Mouse (Mus musculus) stomach, embryonic 16.5 days (tissue): ENCODE results near the gene Aspscr1. TPM values are rescaled to one million over a fixed set of nuclear protein-coding genes. Genes with fewer than 3 reads are reported as not detected.
"Not testable (repeated sequence)": the region's sequence is repeated elsewhere in the genome, so short reads cannot be mapped to it uniquely, and the experiment has no call there.

Experiments
- ATAC-seq: fragments of 200-750 bp; cut with Nextera tagmentation; 2 replicates; pipeline ENCODE4 v1.8.0; 2017; ENCODE audit warnings: moderate number of reproducible peaks, moderate TSS enrichment; ENCODE audit not compliant: insufficient read depth, low FRiP score
- H3K27ac ChIP-seq: fragments of 300-500 bp; sonication (generic); 2 replicates; pipeline ENCODE4 v1.5.1; 2014; ENCODE audit warnings: low read length
- H3K27me3 ChIP-seq: fragments of 300-500 bp; sonication (generic); 2 replicates; pipeline ENCODE4 v1.6.1; 2014; ENCODE audit warnings: low read length, control low read depth, mixed read lengths; ENCODE audit not compliant: control insufficient read depth, insufficient read depth
- H3K36me3 ChIP-seq: fragments of 300-500 bp; sonication (generic); 2 replicates; pipeline ENCODE4 v1.6.1; 2014; ENCODE audit warnings: low read length; ENCODE audit not compliant: control insufficient read depth, insufficient read depth
- H3K4me1 ChIP-seq: fragments of 300-500 bp; sonication (generic); 2 replicates; pipeline ENCODE4 v1.6.1; 2014; ENCODE audit warnings: low read length, control low read depth, mixed read lengths; ENCODE audit not compliant: control insufficient read depth, insufficient read depth
- H3K4me2 ChIP-seq: fragments of 300-500 bp; sonication (generic); 2 replicates; pipeline ENCODE4 v1.6.1; 2014; ENCODE audit warnings: low read depth, low read length, mixed read lengths
- H3K4me3 ChIP-seq: fragments of 300-500 bp; sonication (generic); replicated peaks from 2 replicates; pipeline ENCODE4 v1.5.1; 2014; ENCODE audit warnings: mild to moderate bottlenecking, low read length
- H3K9ac ChIP-seq: fragments of 300-500 bp; sonication (generic); 2 replicates; pipeline ENCODE4 v1.6.1; 2014; ENCODE audit warnings: low read length
- H3K9me3 ChIP-seq: fragments of 300-500 bp; sonication (generic); replicated peaks from 2 replicates; pipeline ENCODE4 v1.6.1; 2016; ENCODE audit warnings: low read length, control low read depth; ENCODE audit not compliant: control insufficient read depth
- WGBS: fragments of 180-500 bp; shearing (Covaris S2); extraction: QIAGEN DNeasy Blood & Tissue Kit; methylation state at CpG from one replicate; pipeline ENCODE4 v1.1.7; 2014; 5-methylcytosine and 5-hydroxymethylcytosine counted together
- polyA plus RNA-seq: library from polyadenylated mRNA; unstranded; fragments of >200 nt; fragmentation: Nextera tagmentation; extraction: Ambion mirVana; gene quantifications from 2 replicates; pipeline ENCODE4 v1.2.1, GENCODE M21; 2015

Aspscr1 gene
- polyA plus RNA-seq, 1 experiment from 2014 or later: 102 TPM

DNA sequence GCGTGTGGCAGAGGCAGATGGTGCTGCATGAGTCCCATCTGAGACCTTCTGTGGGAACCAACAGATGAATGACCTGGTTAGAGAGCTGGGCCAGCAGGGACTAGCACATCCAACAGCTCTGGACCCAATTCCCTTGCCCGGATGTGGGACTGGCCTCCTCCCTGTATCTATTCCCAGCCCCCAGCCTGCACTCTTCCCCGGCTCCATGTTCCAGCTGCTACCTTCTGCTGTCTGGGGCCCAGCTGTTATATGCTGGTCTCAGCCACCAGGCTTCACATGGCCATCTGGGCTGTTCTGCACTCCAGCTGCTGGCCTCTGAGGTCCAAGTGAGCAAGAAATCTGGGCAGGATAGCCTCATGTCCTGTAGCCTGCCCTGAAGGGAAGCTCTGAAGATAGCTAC lies 7.4 kb upstream of the Aspscr1 start:
- Histone ChIP-seq H3K36me3 (no peaks in the 10 kb centered on the region), H3K9ac (no peak overlapping the region), H3K4me1 (peaks cover 7% of the 10 kb centered on the region; the same call in 1 of the 2 replicates), H3K27me3 (peaks cover 25% of the 10 kb centered on the region), H3K9me3 (no peaks in the 10 kb centered on the region), H3K4me2 (no peak overlapping the region), H3K27ac (no peak overlapping the region), H3K4me3 (no peak overlapping the region)
- 65% methylated on average over 3 of the region's 3 CpGs for WGBS
- peak; percentile 56; the same call in 1 of the 2 replicates for ATAC-seq

DNA sequence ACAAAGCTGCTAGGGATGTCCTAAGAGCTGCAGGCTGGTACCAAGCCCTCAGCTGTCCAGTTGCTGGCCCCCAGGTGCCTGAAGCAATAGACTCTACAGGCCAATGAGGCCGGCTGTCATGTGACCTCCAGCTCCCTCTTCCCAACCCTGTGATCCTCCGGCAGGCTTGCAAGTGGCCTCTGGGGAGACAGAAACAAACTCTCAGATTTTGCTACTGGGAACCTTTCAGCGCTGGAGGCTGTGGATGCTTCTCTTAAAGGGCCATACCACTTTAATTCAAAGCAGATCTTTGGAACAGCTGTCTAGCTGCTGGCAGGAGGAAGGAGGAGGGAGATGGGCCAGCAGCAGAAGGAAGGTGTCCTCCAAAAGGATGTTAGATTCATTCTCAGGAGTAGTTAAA lies 6.2 kb upstream of the Aspscr1 start:
- no peaks in the 10 kb centered on the region for H3K36me3 ChIP-seq
- H3K4me2 ChIP-seq: no peak overlapping the region
- peaks cover 13% of the 10 kb centered on the region for H3K27me3 ChIP-seq
- no peak for ATAC-seq
- H3K4me3 ChIP-seq: no peak overlapping the region
- 12% methylated on average over 3 of the region's 3 CpGs for WGBS
- no peak overlapping the region for H3K27ac ChIP-seq
- no peak overlapping the region for H3K9ac ChIP-seq
- no peaks in the 10 kb centered on the region for H3K9me3 ChIP-seq
- H3K4me1 ChIP-seq: no peaks in the 10 kb centered on the region; the same call in 1 of the 2 replicates

DNA sequence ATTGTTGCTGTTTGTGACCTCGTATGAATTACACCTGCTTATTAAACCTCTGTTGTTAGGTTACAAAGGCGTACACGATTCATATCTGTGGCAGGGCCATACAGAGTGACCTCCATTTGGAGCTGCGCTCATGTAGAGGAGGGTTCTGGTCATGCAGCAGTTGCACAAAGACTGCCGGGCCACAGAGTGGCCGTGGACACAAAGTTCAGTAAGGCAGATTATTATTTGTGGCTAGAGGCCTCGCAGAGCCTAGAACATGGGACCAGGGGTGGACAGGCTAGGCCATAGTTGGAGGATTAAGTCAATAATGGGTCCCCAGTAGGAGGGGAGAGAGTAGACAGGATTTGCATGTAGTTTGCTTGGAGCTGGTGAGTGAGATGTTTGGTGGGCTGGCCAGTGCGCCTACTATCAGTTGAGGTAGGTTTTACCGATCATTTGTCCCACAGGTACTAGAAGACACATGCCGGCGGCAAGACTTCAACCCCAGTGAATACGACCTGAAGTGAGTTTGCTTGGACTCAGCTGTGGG lies 885 bp downstream of the Aspscr1 start:
- 0 out of 2 replicates have a peak, but pooled peaks have one; percentile 1 for ATAC-seq
- H3K27me3 ChIP-seq: no peaks in the 10 kb centered on the region
- peak overlapping the region; percentile 99 for H3K4me2 ChIP-seq
- peak overlapping the region; percentile 77 for H3K4me3 ChIP-seq
- no peaks in the 10 kb centered on the region for H3K9me3 ChIP-seq
- WGBS: 34% methylated on average over 12 of the region's 12 CpGs
- no peaks in the 10 kb centered on the region for H3K36me3 ChIP-seq
- H3K9ac ChIP-seq: peak overlapping the region; percentile 87
- H3K4me1 ChIP-seq: peaks cover 7% of the 10 kb centered on the region
- H3K27ac ChIP-seq: peak overlapping the region; percentile 91

DNA sequence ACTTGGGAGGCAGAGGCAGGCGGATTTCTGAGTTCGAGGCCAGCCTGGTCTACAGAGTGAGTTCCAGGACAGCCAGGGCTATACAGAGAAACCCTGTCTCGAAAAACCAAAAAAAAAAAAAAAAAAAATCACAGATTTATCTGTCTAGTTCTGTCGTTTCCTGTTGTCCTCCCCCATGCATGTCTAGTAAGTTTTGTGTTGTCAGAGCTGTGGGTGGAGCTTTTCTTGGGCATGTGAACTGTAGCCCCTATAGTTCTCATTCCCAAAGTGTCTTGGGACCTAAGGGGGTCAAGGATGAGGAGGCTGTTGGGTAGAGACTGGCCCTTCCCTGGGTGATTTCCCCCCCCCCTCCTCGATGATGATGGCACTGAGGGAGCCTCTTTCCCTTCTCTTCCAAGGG lies 3.1 kb downstream of the Aspscr1 start:
- H3K27me3 ChIP-seq, H3K9me3 ChIP-seq, H3K4me2 ChIP-seq, H3K4me1 ChIP-seq, H3K9ac ChIP-seq, H3K36me3 ChIP-seq, H3K4me3 ChIP-seq, ATAC-seq, H3K27ac ChIP-seq: not testable (repeated sequence)
- WGBS: 87% methylated on average over 3 of the region's 5 CpGs

DNA sequence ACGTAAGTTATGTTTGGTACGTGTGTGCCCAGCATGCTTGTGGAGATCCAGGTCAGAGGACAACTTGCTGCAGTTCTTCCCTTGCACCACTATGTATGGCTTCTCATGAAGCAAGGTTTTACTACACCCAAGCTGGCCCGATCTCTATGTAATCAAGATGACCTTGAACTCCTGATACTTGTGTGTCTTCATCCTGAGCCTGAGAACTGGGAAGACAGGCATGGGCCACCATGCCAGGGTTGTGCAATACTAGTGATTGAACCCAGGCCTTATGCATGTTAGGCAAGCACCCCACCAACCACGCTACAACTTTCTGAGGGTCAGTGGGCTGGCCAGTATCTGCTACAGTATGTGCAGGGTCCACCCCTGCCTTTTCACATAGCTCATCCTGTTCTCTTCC lies 4.2 kb downstream of the Aspscr1 start:
- Histone ChIP-seq H3K27me3 (no peaks in the 10 kb centered on the region), H3K9me3 (no peaks in the 10 kb centered on the region), H3K4me1 (peaks cover 7% of the 10 kb centered on the region), H3K36me3 (no peaks in the 10 kb centered on the region; the same call in 1 of the 2 replicates), H3K27ac (no peak overlapping the region), H3K4me3 (no peak overlapping the region), H3K4me2 (no peak overlapping the region), H3K9ac (no peak overlapping the region)
- no peak for ATAC-seq
- 81% methylated on average over 4 of the region's 4 CpGs for WGBS

DNA sequence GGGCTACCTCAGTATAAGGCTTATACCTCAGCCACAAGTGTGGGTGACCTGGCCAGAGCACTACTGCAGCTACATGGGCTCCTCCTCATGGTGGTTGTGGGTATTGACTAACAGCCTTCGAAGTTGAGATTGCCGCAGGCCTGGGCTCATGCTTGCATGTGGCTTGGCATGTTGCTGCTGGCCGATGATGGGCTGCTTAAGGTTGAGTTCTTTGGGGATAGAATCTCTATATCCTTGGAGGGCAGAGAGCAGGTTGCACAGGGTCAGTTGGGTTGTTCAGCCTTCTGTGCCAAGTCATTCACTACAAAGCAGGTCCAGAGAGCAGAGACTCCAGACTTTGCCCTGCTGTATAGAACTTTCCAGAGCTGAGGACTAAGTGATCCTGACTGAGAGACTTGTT lies 7.1 kb downstream of the Aspscr1 start:
- Histone ChIP-seq H3K9ac (no peak overlapping the region), H3K27ac (no peak overlapping the region), H3K36me3 (no peaks in the 10 kb centered on the region; the same call in 1 of the 2 replicates), H3K4me3 (no peak overlapping the region), H3K27me3 (no peaks in the 10 kb centered on the region), H3K9me3 (no peaks in the 10 kb centered on the region), H3K4me1 (no peaks in the 10 kb centered on the region), H3K4me2 (no peak overlapping the region)
- 75% methylated on average over 3 of the region's 3 CpGs for WGBS
- 0 out of 2 replicates have a peak, but pooled peaks have one; percentile 31 for ATAC-seq

DNA sequence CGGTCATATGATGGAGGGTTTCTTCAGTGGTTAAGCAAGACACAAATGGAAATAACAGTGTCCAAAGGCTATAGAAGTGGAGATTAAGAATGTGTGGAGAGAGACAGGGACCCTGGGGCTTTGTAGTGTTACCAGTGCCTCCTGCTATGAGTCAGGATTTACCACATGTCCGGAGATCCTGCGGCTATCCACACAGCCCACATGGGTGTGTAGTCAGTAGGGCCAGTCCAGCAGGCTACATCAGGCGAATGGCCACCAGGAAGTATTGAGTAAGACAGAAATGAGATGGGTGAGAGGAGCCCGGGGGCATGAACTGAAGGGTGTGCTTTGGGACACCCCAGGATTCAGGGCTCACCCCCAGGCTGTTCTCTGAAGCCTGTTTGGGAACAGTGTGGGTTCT lies 9.9 kb downstream of the Aspscr1 start:
- 93% methylated on average over 5 of the region's 5 CpGs for WGBS
- ATAC-seq: no peak
- H3K27me3 ChIP-seq: no peaks in the 10 kb centered on the region
- H3K9ac ChIP-seq: no peak overlapping the region
- peaks cover 14% of the 10 kb centered on the region for H3K4me1 ChIP-seq
- H3K36me3 ChIP-seq: no peaks in the 10 kb centered on the region; the same call in 1 of the 2 replicates
- H3K4me2 ChIP-seq: no peak overlapping the region
- H3K4me3 ChIP-seq: no peak overlapping the region
- no peaks in the 10 kb centered on the region for H3K9me3 ChIP-seq
- no peak overlapping the region for H3K27ac ChIP-seq

DNA sequence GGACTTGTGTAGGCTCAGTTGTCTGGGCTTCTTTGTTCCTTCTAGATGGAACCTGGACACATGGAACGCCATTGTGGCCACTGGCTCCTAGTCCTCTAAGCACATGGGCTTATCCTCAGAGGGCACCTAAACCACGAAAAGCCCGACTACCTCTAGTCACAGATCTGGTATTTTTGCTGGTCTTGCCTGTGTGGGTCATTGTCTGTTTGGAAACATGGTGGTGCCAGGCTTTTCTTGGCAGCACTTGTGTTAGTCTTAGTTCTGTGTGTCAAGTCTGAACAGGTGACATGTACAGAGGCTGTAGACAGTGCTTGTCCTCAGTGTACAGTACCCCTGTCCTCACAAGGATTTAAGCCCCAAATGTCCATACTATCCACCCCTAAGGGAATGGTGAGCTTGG lies 10.8 kb downstream of the Aspscr1 start:
- WGBS: 90% methylated on average over 3 of the region's 3 CpGs
- Histone ChIP-seq H3K27ac (no peak overlapping the region), H3K27me3 (no peaks in the 10 kb centered on the region), H3K4me2 (no peak overlapping the region), H3K9ac (no peak overlapping the region), H3K4me1 (peaks cover 14% of the 10 kb centered on the region), H3K9me3 (no peaks in the 10 kb centered on the region), H3K4me3 (no peak overlapping the region), H3K36me3 (peaks cover 2% of the 10 kb centered on the region; the same call in 1 of the 2 replicates)
- no peak for ATAC-seq

DNA sequence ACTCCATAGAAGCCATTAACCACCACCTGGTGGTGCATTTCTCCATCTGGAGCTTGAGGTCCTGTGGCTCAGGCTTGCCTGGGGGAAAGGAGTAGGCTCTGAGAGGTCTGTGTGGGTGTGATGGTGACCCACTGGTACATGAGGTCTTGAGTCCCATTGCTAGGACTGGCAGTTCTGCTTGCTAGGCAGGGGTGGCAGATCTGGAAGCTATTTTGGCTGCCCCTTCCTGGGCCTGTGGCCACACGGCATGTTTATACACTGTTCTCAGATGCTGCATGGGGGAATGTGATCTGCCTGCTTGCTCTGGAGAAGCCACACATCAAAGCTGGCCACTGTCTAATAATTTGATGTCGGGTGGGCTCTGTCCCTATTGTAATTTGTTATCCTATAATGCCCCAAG lies 11.3 kb downstream of the Aspscr1 start:
- Histone ChIP-seq H3K9ac (no peak overlapping the region), H3K9me3 (no peaks in the 10 kb centered on the region), H3K27ac (no peak overlapping the region), H3K36me3 (peaks cover 6% of the 10 kb centered on the region; the same call in 1 of the 2 replicates), H3K27me3 (no peaks in the 10 kb centered on the region), H3K4me1 (peaks cover 14% of the 10 kb centered on the region), H3K4me2 (no peak overlapping the region), H3K4me3 (no peak overlapping the region)
- no peak for ATAC-seq
- 76% methylated on average over 2 of the region's 2 CpGs for WGBS
